ENCODE assay signal across 31 mouse cellular contexts in the genomic region with DNA sequence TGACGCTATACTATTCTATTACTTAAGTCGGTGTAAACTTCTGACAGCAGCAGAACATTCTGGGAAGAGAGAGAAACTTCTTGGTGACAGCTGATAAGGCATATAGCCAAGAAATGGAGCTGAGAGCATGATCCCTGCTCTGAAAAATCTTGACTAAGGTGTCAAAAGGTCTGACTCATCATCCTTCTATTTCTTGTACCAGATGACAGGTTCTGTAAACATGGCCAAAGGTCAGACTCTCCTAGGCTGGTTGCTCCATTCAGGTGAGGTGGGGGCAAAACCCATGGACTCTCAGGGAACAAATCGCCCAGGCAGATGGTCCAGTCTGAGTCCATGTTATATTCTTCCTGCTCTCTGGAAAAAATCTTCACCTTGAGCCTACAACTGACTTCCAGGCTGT.
DNase-seq lines count a peak whose midpoint lies in the region; ATAC-seq and TF ChIP-seq lines count a peak whose summit lies in the region.
"Had no signal": no experiment of that assay in that cellular context is flagged by ENCODE, and none has a peak within 500 bp of the region (broad histone marks: within the 10 kb centered on the region; RNA-seq: fewer than 3 reads in every experiment).

No protein-coding gene starts in this region.

- no peaks in the 10 kb centered on the region for H3K9me3 ChIP-seq in kidney, postnatal 0 days (replicated peaks; ENCODE audit: low read length)
- H3K9me3 ChIP-seq: forebrain, embryonic 13.5 days; heart, embryonic 12.5 days; hindbrain, embryonic 10.5 days; hindbrain, embryonic 15.5 days; limb, embryonic 12.5 days; liver, embryonic 13.5 days; midbrain, embryonic 15.5 days; neural tube, embryonic 15.5 days had no signal

- H3K27ac ChIP-seq in kidney, postnatal 0 days: no peak overlapping the region
- H3K27ac ChIP-seq: forebrain, embryonic 13.5 days; heart, adult 2 months; hindbrain, embryonic 10.5 days; hindbrain, embryonic 15.5 days; limb, embryonic 12.5 days; liver, embryonic 13.5 days; macrophage; midbrain, embryonic 15.5 days; neural tube, embryonic 15.5 days had no signal

- no peak for TF ChIP-seq CTCF in kidney, postnatal 0 days (IDR thresholded peaks at IDR 0.05; ENCODE audit: low read depth)

- no peak overlapping the region for H3K4me2 ChIP-seq in kidney, postnatal 0 days (ENCODE audit: low read length)
- H3K4me2 ChIP-seq: forebrain, embryonic 13.5 days; heart, embryonic 12.5 days; hindbrain, embryonic 15.5 days; limb, embryonic 12.5 days; liver, embryonic 13.5 days; midbrain, embryonic 15.5 days; neural tube, embryonic 15.5 days had no signal

- 49% methylated on average over 3 of the region's 3 CpGs for WGBS in kidney, postnatal 0 days

- H3K4me3 ChIP-seq in kidney, postnatal 0 days (replicated peaks; ENCODE audit: low read depth, low read length): no peak overlapping the region
- H3K4me3 ChIP-seq: forebrain, embryonic 13.5 days; heart, adult 2 months; heart, embryonic 12.5 days; hindbrain, embryonic 10.5 days; hindbrain, embryonic 15.5 days; limb, embryonic 12.5 days; liver, embryonic 13.5 days; midbrain, embryonic 15.5 days; neural tube, embryonic 15.5 days had no signal

- peak; percentile 82 for ATAC-seq in kidney, postnatal 0 days (replicated peaks; ENCODE audit: low FRiP score, low read depth)
- ATAC-seq: forebrain, embryonic 13.5 days; inflammation-experienced regulatory T-cells, adult 6 months; midbrain, embryonic 15.5 days had no signal

- H3K4me1 ChIP-seq in kidney, postnatal 0 days (replicated peaks; ENCODE audit: insufficient read depth, low read length): no peaks in the 10 kb centered on the region
- H3K4me1 ChIP-seq: forebrain, embryonic 13.5 days; heart, embryonic 12.5 days; hindbrain, embryonic 10.5 days; hindbrain, embryonic 15.5 days; limb, embryonic 12.5 days; liver, embryonic 13.5 days; midbrain, embryonic 15.5 days; neural tube, embryonic 15.5 days had no signal

- intact Hi-C loops in heart, postnatal 25 days (cut with DNase I): no loop called here

- peak; percentile 5 for DNase-seq in gastrocnemius, adult 18-20 months (ENCODE audit: low spot score)
- DNase-seq in gastrocnemius, postnatal 4 days (ENCODE audit: low spot score in 2 of 2): no peak
- no peak for DNase-seq in kidney, postnatal 0 days (ENCODE audit: low spot score)
- no peak for DNase-seq in kidney, adult 18-20 months
- peak; percentile 20 for DNase-seq in 3T3-L1 (ENCODE audit: low read depth, low spot score)
- DNase-seq in skeletal muscle tissue, adult 2 months (ENCODE audit: low read depth, low spot score): peak; percentile 72
- DNase-seq in embryo, embryonic 10 days (ENCODE audit: low spot score): no peak
- no peak for DNase-seq in heart, postnatal 25 days (ENCODE audit: low spot score)
- DNase-seq: adrenal gland, adult 8-10 months; cerebellum, adult 2 months; cerebellum, postnatal 25 days; gastrocnemius, postnatal 36 days; heart, adult 2 months; liver, embryonic 13.5 days; lung, adult 2 months; lung, postnatal 10 days; retina, postnatal 1 day; right cerebral cortex, postnatal 14 days; spleen, adult 18-20 months; thymus, adult 18-20 months; thymus, postnatal 25 days had no signal

- H3K9ac ChIP-seq in kidney, postnatal 0 days (ENCODE audit: low read depth, low read length): no peak overlapping the region
- H3K9ac ChIP-seq: forebrain, embryonic 13.5 days; heart, embryonic 12.5 days; hindbrain, embryonic 15.5 days; limb, embryonic 12.5 days; liver, embryonic 13.5 days; midbrain, embryonic 15.5 days; neural tube, embryonic 15.5 days had no signal

- H3K36me3 ChIP-seq in kidney, postnatal 0 days (ENCODE audit: insufficient read depth, low read length): no peaks in the 10 kb centered on the region
- H3K36me3 ChIP-seq: G1E; heart, embryonic 12.5 days; hindbrain, embryonic 10.5 days; hindbrain, embryonic 15.5 days; limb, embryonic 12.5 days; liver, embryonic 13.5 days; midbrain, embryonic 15.5 days; neural tube, embryonic 15.5 days had no signal

- no peaks in the 10 kb centered on the region for H3K27me3 ChIP-seq in kidney, postnatal 0 days (ENCODE audit: insufficient read depth, low read length)
- H3K27me3 ChIP-seq: forebrain, embryonic 13.5 days; heart, embryonic 12.5 days; hindbrain, embryonic 15.5 days; limb, embryonic 12.5 days; liver, embryonic 13.5 days; midbrain, embryonic 15.5 days; neural tube, embryonic 15.5 days had no signal

Comparison
In these comparisons a context has a peak if more than half of its experiments do, and no peak if none do; other contexts are left out.
1. DNase-seq: peak in gastrocnemius, adult 18-20 months (single experiment), 3T3-L1 (single experiment) and skeletal muscle tissue, adult 2 months (single experiment); none in gastrocnemius, postnatal 4 days (0 of 2), kidney, postnatal 0 days (single experiment), kidney, adult 18-20 months (single experiment), embryo, embryonic 10 days (single experiment) and heart, postnatal 25 days (single experiment).